Mouse (Mus musculus): ENCODE measurements around the gene Sirt2.

GRCm38 (mm10) chr7:28792391-28793185, 26.1 kb downstream of the Sirt2 start:
- TF ChIP-seq CTCF (IDR thresholded peaks at IDR 0.05; ENCODE audit: extremely low read depth, insufficient read length, insufficient replicate concordance, low read depth, low read length) (no peak), POLR2A (IDR thresholded peaks at IDR 0.05; ENCODE audit: low read depth, low read length) (no peak)
